Mouse (Mus musculus) left cerebral cortex, postnatal 25 days (tissue): ENCODE results near the gene Garem2. TPM values are rescaled to one million over a fixed set of nuclear protein-coding genes. Genes with fewer than 3 reads are reported as not detected.

Experiments
- DNase-seq, 2 experiments: peaks; one replicate each; pipeline ENCODE4 v3.0.0; 2022; ENCODE audit warnings: low spot score in 2 of 2, mixed read lengths in 1 of 2
- intact Hi-C: fragments of 180-260 bp; cut with DNase I; formaldehyde crosslinking; loops from one replicate; pipeline ENCODE4 v1.15.1; 2025
- total RNA-seq, 2 experiments: library from RNA; stranded (reverse); gene quantifications; 2 replicates each; pipeline ENCODE4 v1.2.3; 2021

The Garem2 gene
- total RNA-seq, 2 experiments from 2014 or later: 10.1 to 13.1 TPM

DNA sequence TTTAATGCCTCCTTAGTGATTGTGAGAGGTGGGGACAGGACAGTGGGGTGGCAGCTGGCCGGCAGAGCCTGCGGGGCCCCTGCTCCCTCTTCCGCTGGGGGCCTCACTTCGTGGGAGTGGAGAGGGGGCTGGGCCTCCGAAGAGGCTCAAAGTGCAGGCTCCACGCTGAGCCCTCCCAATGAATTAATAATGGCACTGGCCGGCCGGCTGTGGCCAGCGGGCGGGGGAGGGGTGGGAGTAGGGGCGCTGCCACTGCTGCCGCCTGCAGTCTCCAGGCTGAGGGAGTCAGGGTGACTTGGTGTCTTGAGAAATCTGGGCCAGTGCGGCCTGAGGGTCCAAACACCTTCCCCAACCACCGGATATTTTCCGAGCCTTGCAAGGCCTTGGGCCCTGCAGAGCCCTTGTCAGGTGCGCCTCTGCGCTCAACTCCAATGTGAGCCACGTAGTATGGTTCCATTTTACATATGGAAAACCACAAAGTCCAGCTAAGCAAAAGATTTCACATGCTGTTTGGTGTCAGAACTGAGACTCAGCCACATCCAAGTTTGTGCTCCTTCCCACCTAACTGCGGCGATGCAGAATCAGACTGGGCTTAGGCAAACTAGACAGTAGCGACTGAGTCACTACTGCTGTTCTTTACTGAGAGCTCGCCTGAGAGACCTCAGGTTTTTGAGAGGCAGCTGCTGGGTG is 5.6 kb downstream of the Garem2 start:
- no peak for DNase-seq
- intact Hi-C loops: no loop called here

DNA sequence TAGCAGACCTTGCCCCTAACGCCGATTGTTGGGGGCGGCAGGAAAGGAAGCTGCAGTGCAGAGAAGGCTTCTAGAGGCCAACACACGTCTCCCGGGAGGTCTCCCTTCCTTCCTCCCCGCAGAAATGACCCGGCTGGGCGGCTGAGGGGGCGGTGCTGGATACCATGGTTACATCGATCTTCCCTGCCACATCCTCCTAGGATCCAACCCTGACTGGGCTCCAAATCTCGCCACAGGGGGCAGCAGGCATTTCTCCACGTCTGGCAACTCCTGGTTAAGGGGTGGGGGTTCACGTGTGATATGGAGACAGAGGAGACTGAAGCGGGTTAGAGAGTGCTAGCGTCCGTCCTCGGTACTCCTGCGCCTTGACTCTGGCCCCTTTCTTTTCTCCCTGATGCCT is 6.2 kb downstream of the Garem2 start:
- no peak for DNase-seq
- intact Hi-C loops: no loop called here

DNA sequence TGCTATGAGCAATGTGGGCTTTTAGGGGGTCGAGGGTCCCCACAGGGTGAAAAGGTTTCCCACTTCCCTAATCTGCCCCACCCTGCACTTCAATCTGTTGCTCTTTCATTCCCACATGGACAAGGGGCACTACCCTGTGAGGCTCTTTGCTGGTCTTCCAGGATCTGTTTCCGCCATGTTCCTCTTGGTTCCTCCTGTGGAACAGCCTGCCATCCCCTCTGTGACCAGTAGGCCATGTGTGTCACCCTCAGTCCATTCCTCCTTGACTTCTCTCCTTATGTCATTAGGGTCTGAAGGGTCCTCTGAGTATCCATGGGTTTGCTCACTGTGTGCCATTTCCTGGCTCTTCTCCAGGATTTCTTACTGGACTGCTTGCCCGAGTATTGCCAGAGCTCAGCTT is 6.8 kb downstream of the Garem2 start:
- intact Hi-C loops: no loop called here
- no peak for DNase-seq

DNA sequence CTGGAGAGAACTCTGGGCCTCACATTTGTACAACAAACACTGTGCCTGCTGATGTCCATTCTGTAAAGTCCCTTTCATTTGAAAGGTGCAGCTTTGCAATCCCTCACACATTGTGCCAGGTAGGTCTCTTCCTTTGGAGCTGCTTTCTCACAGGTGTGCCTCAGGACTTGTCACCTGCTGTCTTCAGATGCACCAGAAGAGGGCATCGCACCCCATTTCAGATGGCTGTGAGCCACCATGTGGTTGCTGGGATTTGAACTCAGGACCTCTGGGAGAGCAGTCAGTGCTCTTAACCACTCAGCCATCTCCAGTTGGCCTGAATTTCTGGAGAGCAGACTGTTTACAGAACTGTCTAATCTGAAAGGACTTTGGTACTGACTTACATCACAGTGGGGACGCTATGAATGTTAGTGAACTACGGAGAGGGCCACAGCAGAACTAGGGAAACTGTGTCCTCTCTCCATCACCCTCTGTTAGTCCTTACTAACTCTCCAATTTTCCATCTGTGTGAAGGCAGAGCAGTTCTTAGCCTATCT is 7.6 kb downstream of the Garem2 start:
- intact Hi-C loops: no loop called here

DNA sequence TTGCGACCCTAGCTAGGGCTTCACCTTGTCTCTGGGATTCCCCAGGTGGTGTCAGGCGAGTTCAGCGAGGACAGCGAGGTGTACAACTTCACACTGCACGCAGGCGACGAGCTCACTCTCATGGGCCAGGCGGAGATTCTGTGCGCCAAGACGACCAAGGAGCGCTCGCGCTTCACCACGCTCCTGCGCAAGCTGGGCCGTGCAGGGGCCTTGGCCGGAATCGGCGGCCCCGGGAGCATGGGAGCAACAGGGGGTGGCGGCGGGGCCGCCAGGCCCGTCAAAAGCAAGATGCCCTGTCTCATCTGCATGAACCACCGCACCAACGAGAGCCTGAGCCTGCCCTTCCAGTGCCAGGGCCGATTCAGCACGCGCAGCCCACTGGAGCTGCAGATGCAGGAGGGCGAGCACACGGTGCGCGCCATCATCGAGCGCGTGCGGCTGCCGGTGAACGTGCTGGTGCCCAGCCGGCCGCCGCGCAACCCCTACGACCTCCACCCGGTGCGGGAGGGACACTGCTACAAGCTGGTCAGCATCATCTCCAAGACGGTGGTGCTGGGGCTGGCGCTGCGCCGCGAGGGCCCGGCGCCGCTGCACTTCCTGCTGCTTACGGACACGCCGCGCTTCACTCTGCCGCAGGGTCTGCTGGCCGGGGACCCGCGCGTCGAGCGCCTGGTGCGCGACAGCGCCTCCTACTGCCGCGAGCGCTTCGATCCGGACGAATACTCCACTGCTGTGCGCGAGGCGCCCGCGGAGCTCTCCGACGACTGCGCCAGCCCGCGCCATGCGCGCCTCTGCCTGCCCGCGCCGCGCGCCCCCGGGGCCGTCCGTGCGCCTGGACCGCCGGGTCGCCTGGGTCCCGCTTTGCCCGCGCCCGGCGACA is 9.2 kb downstream of the Garem2 start:
- DNase-seq: peak; percentile 51 to 67

More for the DNA sequence above, 7.6 kb downstream of the Garem2 start:
- DNase-seq: no peak

DNA sequence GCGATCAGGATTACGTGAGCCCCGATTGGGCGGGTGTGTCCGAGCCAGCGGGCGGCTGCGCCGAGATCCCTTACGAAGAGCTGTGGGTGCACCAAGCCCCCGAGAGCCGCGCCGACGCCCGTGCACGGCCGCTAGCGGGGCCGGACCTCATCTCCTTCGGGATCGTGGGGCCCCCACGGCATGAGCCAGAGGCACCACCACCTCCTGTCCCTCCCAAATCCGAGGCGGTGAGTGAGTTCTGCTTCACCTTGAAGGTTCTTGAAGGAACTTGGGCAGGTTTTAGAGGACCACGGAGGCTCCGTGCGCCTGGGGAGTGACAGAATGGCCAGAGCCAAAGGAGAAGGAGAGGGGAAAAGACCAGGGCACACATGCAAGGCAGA is 9.8 kb downstream of the Garem2 start:
- intact Hi-C loops: no loop called here
- no peak for DNase-seq

More for the DNA sequence above, 9.2 kb downstream of the Garem2 start:
- intact Hi-C loops: no loop called here

DNA sequence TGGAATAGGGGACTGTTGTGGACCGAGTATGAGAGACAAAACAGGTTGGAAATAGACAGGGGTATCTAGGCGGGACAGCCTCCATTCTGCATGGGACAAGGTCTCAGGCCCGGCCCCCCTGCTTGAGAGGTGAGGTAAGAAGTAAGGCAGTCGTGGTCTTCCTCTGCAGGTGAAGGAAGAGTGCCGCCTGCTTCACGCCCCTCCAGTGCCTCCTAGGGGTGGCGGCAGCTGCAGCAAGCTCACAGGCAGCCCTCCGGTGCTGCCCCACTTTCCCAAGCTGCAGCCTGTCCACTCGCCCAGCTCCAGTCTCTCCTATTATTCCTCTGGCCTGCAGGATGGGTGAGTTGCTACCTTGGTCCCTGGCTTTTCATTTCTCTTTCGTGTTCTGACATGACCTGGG is 10.8 kb downstream of the Garem2 start:
- no peak for DNase-seq
- intact Hi-C loops: no loop called here

DNA sequence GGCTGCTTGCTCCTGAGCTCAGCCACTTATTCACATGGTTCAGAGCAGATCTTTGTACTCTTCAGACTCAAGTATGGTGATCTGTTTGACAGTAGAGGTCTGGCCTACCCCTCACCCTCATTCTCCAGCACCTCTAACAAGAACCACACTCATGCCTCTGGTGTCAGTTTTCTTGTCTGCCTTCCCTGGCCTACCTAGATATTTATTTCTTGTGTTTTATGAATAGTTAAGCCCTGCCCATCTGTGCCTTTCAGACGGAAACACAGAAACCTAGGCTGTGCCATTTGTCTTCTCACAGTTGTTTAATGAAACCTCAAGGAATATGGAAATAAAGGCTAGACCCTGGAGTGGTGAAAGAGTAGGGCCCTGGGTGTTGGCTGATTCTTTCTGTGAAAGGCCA is 13.1 kb downstream of the Garem2 start:
- intact Hi-C loops: no loop called here
- DNase-seq: no peak

DNA sequence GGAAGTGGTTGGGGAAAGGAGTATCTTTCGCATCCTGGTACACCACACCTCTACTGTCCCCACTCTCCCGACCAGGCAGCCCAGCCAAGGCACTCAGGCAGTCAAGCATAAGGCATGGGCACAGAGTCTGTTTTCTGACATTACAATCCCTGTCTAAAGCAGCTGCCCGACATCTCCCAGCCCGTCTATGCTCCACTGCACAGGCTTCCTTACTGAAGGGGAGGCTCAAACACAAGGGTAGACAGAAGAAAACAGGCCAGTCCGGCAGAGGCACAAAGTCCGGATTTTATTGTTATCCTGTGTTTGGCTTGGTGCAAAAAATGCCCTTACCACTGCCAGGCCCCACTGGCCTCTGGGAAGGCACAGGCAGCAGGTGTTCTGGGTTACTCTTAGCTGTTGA is 14.2 kb downstream of the Garem2 start:
- DNase-seq: no peak
- intact Hi-C loops: no loop called here

DNA sequence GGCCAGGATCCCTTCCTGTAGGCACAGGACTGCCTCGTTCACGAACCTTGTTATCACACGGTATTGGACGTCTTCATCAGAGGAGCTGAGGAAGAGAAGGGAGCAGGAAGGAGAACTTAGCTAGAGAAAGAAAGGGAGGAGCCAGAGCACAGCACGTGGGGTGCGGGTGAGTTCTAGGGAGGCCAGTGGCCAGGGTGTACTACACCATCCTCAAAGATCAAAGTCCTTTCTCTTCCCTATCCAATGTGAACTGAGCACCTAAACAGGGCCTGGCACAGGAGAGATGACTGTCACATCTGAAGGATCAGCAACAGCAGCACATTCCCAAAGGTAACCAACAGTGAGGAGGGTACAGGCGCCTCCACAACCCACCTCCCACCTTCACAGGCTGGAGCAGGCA is 15.1 kb downstream of the Garem2 start:
- no peak for DNase-seq
- intact Hi-C loops: no loop called here

DNA sequence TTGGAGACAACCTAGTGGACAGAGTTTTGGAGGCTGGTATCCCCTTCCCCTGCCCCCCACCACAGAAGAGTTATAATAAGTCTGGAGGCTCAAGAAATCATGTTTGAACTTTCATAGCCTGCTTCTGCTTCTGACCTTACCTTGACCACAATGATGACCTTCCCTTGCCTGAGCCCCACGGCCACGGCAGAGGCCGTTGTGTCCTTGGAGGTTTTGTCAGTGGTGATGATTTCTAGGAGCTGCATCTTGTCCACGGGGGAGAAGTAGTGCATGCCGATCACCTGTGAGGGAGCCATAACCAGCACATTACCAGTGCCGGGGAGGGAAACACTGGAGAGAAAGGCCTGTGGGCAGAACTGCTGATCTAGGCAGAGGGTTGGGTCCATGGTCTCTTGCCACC is 17.5 kb downstream of the Garem2 start:
- intact Hi-C loops: no loop called here
- no peak for DNase-seq

DNA sequence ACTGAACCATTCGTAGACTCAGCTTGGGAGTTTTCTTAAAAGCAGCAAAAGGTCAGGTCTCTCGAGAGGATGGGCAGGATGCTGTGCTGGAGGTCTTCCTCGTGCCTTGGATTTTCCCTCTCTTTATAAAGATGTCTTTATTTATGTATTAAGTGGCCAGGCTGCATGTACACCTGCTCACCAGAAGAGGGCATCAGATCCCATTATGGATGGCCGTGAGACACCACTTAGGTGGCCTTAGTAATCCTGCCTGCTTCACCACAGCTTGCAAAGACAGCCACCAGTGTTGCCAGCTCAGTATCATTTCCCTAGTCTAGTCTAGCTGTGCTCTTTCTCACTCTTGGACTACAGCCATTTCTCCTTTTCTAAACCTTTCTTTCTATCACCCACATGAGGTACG is 20.6 kb downstream of the Garem2 start:
- DNase-seq: no peak
- intact Hi-C loops: no loop called here

DNA sequence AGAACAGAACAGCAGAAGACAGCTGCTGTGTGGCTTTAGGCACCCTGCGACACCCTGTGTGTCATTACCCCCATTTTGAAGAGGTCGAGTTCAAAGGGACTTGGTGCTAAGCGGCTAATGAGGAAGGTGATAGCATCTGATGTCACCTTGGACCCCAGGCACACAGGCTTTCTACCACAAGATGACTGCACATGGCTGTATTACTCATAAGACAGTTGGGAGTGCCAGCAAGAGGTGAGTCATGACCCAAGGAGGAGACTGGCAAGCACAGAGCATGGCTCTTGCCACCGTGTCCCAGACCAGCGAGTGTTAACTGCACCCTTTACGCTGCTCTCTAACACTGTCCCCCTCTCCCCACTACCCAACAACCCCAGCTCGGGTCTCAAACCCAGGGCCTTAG is 21.8 kb downstream of the Garem2 start:
- intact Hi-C loops: no loop called here
- DNase-seq: no peak

DNA sequence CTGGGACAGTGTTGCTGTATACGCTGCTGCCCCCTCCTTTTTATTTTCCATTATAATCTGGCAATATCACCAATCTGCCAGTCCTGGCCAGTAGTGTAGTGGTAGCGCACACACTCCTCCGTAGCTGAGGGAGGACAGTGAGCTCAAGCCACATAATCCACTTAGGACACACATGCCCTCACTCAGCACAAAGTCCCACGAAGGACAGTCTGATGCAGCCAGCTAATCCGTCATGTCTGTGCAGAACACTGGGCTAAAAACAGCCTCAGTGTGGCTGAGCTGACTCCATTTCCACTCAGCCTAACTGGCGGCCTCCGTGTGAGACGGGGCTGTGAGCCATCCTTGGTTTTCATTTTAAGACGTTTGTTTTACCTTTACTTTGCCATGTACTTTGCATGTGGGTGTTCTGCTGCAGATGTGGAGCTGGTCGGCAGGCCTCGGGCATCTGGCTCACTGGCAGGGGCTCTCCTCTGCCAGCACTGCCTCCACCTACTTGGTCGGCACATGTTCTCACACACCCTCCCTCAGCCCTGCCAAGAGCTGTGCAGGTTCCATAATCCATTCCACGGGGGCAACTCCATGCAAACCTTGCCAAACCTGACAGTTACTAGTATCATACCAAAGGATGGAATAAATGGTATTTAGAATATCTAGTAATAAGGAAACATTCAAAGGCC is 23.1 kb downstream of the Garem2 start:
- no peak for DNase-seq
- intact Hi-C loops: no loop called here

DNA sequence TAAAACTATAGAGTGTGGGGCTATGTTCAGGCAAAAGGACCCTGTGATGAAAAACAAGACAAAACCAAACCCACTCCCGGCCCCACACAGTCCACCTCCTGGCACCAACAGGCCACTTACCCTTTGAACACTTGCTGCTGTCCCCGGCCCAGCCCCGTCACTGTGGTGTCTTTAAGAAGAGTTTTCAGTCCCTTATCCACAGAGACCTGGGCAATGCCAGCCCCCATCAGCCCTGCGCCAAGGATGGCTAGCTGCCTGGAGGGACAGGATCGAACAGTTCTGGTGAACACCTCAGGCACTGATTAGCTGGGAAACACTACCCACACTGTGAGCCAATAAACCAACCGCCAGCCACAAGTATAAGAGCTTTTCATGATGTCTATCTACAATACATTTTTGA is 23.7 kb downstream of the Garem2 start:
- DNase-seq: no peak
- intact Hi-C loops: no loop called here

DNA sequence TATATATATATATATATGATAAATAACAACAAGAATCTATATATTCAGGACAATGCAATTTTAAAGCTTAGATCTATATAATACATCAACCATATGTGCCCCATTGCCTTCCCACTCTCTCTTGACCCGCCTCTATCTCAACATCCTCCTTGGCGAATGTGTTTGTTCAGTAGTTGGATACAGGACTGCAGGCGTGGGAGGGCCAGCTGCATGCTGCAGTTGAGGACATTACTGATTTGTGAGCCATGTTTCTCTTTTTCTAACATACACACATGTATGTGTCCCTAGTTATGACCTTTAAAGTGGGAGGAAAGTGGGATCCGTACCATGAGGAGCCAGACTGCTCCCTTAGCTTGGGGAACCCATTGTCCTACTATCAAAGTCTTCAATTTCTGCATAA is 26.3 kb downstream of the Garem2 start:
- no peak for DNase-seq

DNA sequence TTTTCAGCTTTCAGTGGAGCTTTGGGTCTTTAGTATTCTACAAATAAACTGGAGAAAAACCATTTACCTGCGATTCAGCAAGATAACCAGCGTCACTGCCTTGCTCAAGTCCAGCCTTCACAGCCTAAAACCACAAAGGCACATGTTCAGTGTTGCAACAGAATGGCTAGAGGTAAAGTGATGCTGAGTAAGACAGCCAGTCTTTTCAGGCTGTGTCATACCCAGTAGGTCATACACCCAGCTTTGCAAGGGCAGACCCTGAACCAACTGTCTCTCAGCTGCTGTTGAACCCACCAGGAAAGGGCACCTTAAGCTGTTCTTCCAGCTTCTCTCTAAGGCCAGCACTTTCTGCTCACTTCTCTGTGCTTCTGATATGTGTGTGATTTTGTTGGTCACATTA is 27.2 kb downstream of the Garem2 start:
- intact Hi-C loops: no loop called here
- DNase-seq: no peak

More for the DNA sequence above, 26.3 kb downstream of the Garem2 start:
- intact Hi-C loops: no loop called here

DNA sequence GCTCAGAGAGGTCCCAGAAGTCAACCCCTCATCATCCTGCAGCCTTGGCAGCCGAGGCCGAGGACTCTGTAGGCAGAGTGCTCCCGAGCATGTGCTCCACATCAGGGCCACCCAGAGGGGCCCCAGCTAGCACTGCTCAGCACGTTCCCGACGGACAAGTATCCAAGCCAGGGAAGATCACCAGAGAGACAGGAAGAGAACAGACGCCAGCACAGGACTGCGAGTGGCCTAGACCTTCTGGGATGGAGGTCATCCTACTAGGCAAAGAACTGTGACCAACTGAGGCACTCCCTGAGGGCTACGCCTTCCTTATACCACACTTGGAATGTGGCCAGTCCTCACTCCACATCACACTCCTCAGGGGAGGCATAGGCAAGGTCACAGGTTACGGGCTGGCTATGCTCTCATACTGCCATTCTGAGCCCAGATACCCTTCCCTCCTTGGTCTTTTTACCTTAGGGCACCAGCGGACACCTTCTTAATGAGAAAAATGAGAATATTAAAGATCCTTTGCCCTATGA is 30.8 kb downstream of the Garem2 start:
- no peak for DNase-seq
- intact Hi-C loops: no loop called here

DNA sequence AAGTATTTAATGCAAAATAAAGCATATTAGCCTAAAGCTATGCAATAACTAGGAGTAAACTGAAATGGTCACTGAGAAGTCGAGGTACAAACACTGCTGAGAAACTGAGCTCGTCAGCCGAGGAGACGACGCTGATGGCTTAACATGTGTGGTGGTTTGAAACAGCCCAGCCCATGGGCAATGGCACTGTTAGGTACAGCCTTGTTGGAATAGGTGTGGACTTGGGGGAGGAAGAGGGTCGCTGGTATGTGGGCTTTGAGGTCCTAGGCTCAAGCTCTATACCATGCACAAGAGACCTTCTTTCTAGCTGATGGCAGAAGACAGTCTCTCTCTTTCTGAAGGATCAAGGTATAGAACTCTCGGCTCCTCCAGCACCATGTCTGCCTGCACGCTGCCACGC is 32.3 kb downstream of the Garem2 start:
- DNase-seq: no peak
- intact Hi-C loops: no loop called here

DNA sequence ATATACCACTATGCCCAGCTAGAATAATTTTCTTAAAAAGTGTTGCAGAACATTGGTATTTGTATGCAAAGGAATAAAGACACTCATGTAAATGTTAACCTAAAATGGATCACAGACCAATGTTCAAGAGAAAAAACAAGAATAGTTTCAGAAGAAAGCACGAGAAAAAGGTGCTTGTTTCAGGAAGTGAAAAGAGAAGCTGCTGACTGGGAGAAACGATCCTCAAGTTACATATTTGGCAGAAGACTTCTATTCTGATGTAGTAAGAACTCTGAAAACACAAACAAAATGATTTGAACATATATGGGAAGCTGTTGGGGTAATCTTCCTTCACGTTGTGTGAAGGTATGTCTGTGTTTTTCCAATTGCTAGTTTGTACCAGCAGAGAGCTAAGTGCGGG is 33.2 kb downstream of the Garem2 start:
- intact Hi-C loops: no loop called here
- no peak for DNase-seq
